Mouse (Mus musculus) kidney, adult 18-20 months (tissue): Measurements from ENCODE around the gene Slc25a10.
A peak's percentile ranks its signal among the peaks of the same experiment; 100 is the strongest.

Experiments
- DNase-seq: peaks from one replicate; pipeline ENCODE4 v3.0.0; 2021

The Slc25a10 gene

GRCm38 (mm10) chr11:120491317-120492023 is at the start of gene Slc25a10:
TSS of gene Slc25a10 (plus strand) at chr11:120491840.
- peak; percentile 95 for DNase-seq

GRCm38 (mm10) chr11:120442344-120442743 is 49.3 kb upstream of the Slc25a10 start, which contains the start of gene Tspan10:
TSS of gene Tspan10 (plus strand) at chr11:120442644.
- DNase-seq: no peak

GRCm38 (mm10) chr11:120442765-120443280 is 48.8 kb upstream of the Slc25a10 start:
- no peak for DNase-seq

- DNase-seq: no peak
These were observed 47.5 kb upstream of the Slc25a10 start for GRCm38 (mm10) chr11:120444106-120444505.

- DNase-seq: no peak
These were observed 46.2 kb upstream of the Slc25a10 start for GRCm38 (mm10) chr11:120445475-120445874.

- no peak for DNase-seq
These were observed 44.5 kb upstream of the Slc25a10 start for GRCm38 (mm10) chr11:120447179-120447578.

GRCm38 (mm10) chr11:120452246-120452645 is 39.4 kb upstream of the Slc25a10 start:
- DNase-seq: no peak

- no peak for DNase-seq
These were observed 38.3 kb upstream of the Slc25a10 start, which contains the start of gene Pde6g for GRCm38 (mm10) chr11:120453306-120453705. TSS of gene Pde6g (minus strand) at chr11:120453500.

- DNase-seq: no peak
These were observed 36.7 kb upstream of the Slc25a10 start for GRCm38 (mm10) chr11:120454965-120455364.

GRCm38 (mm10) chr11:120455413-120455812 is 36.2 kb upstream of the Slc25a10 start:
- DNase-seq: no peak

- DNase-seq: no peak
These were observed 34.3 kb upstream of the Slc25a10 start for GRCm38 (mm10) chr11:120457370-120457769.

GRCm38 (mm10) chr11:120457772-120458751 is 33.6 kb upstream of the Slc25a10 start, which contains the start of the genes Oxld1 and Ccdc137:
TSS of gene Oxld1 (minus strand) at chr11:120458068.
TSS of gene Ccdc137 (plus strand) at chr11:120458115.
- DNase-seq: peak; percentile 84

GRCm38 (mm10) chr11:120458847-120459597 is 32.6 kb upstream of the Slc25a10 start:
- DNase-seq: no peak

GRCm38 (mm10) chr11:120463536-120463935 is 28.1 kb upstream of the Slc25a10 start:
- DNase-seq: no peak

GRCm38 (mm10) chr11:120464365-120464764 is 27.3 kb upstream of the Slc25a10 start:
- no peak for DNase-seq

GRCm38 (mm10) chr11:120465521-120465920 is 26.1 kb upstream of the Slc25a10 start:
- DNase-seq: no peak

- DNase-seq: peak; percentile 92
These were observed 24.4 kb upstream of the Slc25a10 start, which contains the start of gene Arl16 for GRCm38 (mm10) chr11:120467051-120467735. TSS of gene Arl16 (minus strand) at chr11:120467607.

GRCm38 (mm10) chr11:120467736-120468092 is 23.9 kb upstream of the Slc25a10 start:
- DNase-seq: no peak

- peak; percentile 64 for DNase-seq
These were observed 19.6 kb upstream of the Slc25a10 start for GRCm38 (mm10) chr11:120472052-120472451.

- no peak for DNase-seq
These were observed 8.1 kb upstream of the Slc25a10 start for GRCm38 (mm10) chr11:120483448-120483934.

- peak; percentile 91 for DNase-seq
These were observed 7.2 kb upstream of the Slc25a10 start, which contains the start of gene Mrpl12 for GRCm38 (mm10) chr11:120484265-120484981. TSS of gene Mrpl12 (plus strand) at chr11:120484613.
